Mouse (Mus musculus) frontal cortex, adult 2 months (tissue): ENCODE data around the gene Trappc5. TPM values are rescaled to one million over a fixed set of nuclear protein-coding genes. Genes with fewer than 3 reads are reported as not detected.

Experiments used
- polyA plus RNA-seq: library from polyadenylated mRNA; depleted of rRNA; stranded (reverse); fragments of >200 nt; gene quantifications from 2 replicates; pipeline ENCODE4 v1.2.3, GENCODE M21; 2012; rRNA removed

Trappc5 gene
- polyA plus RNA-seq, 1 experiment, result 37.3 TPM

Other genes with a start within 250 kb of the Trappc5 start
- 1.6 and 2.0 TPM in 2 replicates for gene Pex11g, start 208.6 kb upstream of the Trappc5 start, polyA plus RNA-seq
- gene Tex45, start 205.4 kb upstream of the Trappc5 start, polyA plus RNA-seq, result 0.19 and 0.28 TPM in 2 replicates
- 48.5 and 50.2 TPM in 2 replicates for gene Zfp358, start 183.2 kb upstream of the Trappc5 start, polyA plus RNA-seq
- 215 and 230 TPM in 2 replicates for gene Mcoln1, start 175.8 kb upstream of the Trappc5 start, polyA plus RNA-seq
- 65.5 and 79.6 TPM in 2 replicates for gene Pnpla6, start 160.9 kb upstream of the Trappc5 start, polyA plus RNA-seq
- 0.56 TPM in 1 of 2 replicates, not detected in the other for gene C330021F23Rik, start 108.3 kb upstream of the Trappc5 start, polyA plus RNA-seq
- gene Camsap3, start 89.0 kb upstream of the Trappc5 start, polyA plus RNA-seq, result 31.7 and 32.7 TPM in 2 replicates
- 56.1 and 56.4 TPM in 2 replicates for gene Xab2, start 55.0 kb upstream of the Trappc5 start, polyA plus RNA-seq
- 66.2 and 68.9 TPM in 2 replicates for gene Pet100, start 54.8 kb upstream of the Trappc5 start, polyA plus RNA-seq
- gene Pcp2, start 50.8 kb upstream of the Trappc5 start, polyA plus RNA-seq, result 1.5 and 2.2 TPM in 2 replicates
- 292 and 302 TPM in 2 replicates for gene Stxbp2, start 45.3 kb upstream of the Trappc5 start, polyA plus RNA-seq
- gene Retn, start 20.5 kb upstream of the Trappc5 start, polyA plus RNA-seq, result 3.1 and 3.7 TPM in 2 replicates
- 0.23 and 0.24 TPM in 2 replicates for gene Mcemp1, start 10.5 kb upstream of the Trappc5 start, polyA plus RNA-seq
- 17.4 and 17.6 TPM in 2 replicates for gene Fcor, start 3.9 kb upstream of the Trappc5 start, polyA plus RNA-seq
- gene Fcer2a, start 17.9 kb downstream of the Trappc5 start, polyA plus RNA-seq, result 0.10 TPM in 1 of 2 replicates, not detected in the other
- gene Clec4g, start 44.4 kb downstream of the Trappc5 start, polyA plus RNA-seq, result 0.13 and 0.20 TPM in 2 replicates
- 0.54 TPM in 1 of 2 replicates, not detected in the other for gene Cd209a, start 72.7 kb downstream of the Trappc5 start, polyA plus RNA-seq
- not detected in 2 replicates for gene Cd209e, start 178.0 kb downstream of the Trappc5 start, polyA plus RNA-seq
- gene Cd209d, start 202.3 kb downstream of the Trappc5 start, polyA plus RNA-seq, result not detected in 2 replicates